Mouse (Mus musculus): ENCODE measurements around the gene Diaph2. TPM values are rescaled to one million over a fixed set of nuclear protein-coding genes. Genes with fewer than 3 reads are reported as not detected.
A peak's percentile ranks its signal among the peaks of the same experiment; 100 is the strongest.

The Diaph2 gene
- polyA plus RNA-seq (2014; fragmentation: Nextera tagmentation; extraction: Ambion mirVana): 3.7 and 3.8 TPM in 2 replicates

- Histone ChIP-seq H3K27ac (ENCODE audit: low read depth, low read length) (no peak within 1 kb of the TSS), H3K36me3 (ENCODE audit: control insufficient read depth, insufficient read depth, low read length) (no peaks in the 10 kb centered on the region), H3K4me3 (ENCODE audit: low read depth, low read length) (peak within 1 kb of the TSS; percentile 47), H3K9me3 (ENCODE audit: control insufficient read depth, low read length) (no peaks in the 10 kb centered on the region), H3K27me3 (ENCODE audit: control insufficient read depth, insufficient read depth, low read length) (no peaks in the 10 kb centered on the region), H3K9ac (ENCODE audit: low read length) (peak within 1 kb of the TSS; percentile 60), H3K4me1 (ENCODE audit: control insufficient read depth, insufficient read depth, low read length) (no peaks in the 10 kb centered on the region), H3K4me2 (ENCODE audit: low read depth) (peak within 1 kb of the TSS; percentile 45)
- 15% methylated on average over 33 of the region's 49 CpGs for WGBS
- ATAC-seq (ENCODE audit: insufficient read depth, low FRiP score, low TSS enrichment): peak; percentile 94
- DNase-seq (ENCODE audit: low spot score): peak; percentile 83
Observed at GRCm38 (mm10) chrX:129749571-129750061, at the start of gene Diaph2. Diaph2 (plus strand) TSS chrX:129749742.

- WGBS: 55% methylated on average over 6 of the region's 6 CpGs
- no peak for DNase-seq (ENCODE audit: low spot score)
Observed at GRCm38 (mm10) chrX:129701634-129702312, 47.8 kb upstream of the Diaph2 start.

GRCm38 (mm10) chrX:129709656-129710055 is 39.9 kb upstream of the Diaph2 start:
- Histone ChIP-seq H3K4me3 (ENCODE audit: low read depth, low read length) (no peak overlapping the region), H3K9ac (ENCODE audit: low read length) (no peak overlapping the region), H3K4me1 (ENCODE audit: control insufficient read depth, insufficient read depth, low read length) (no peaks in the 10 kb centered on the region), H3K27me3 (ENCODE audit: control insufficient read depth, insufficient read depth, low read length) (no peaks in the 10 kb centered on the region), H3K36me3 (ENCODE audit: control insufficient read depth, insufficient read depth, low read length) (no peaks in the 10 kb centered on the region), H3K27ac (ENCODE audit: low read depth, low read length) (no peak overlapping the region), H3K9me3 (ENCODE audit: control insufficient read depth, low read length) (no peaks in the 10 kb centered on the region), H3K4me2 (ENCODE audit: low read depth) (no peak overlapping the region)
- WGBS: 70% methylated on average over 2 of the region's 2 CpGs
- ATAC-seq (ENCODE audit: insufficient read depth, low FRiP score, low TSS enrichment) (no peak), DNase-seq (ENCODE audit: low spot score) (no peak)

More at GRCm38 (mm10) chrX:129701634-129702312, 47.8 kb upstream of the Diaph2 start:
- Histone ChIP-seq H3K4me2 (ENCODE audit: low read depth) (no peak overlapping the region), H3K27ac (ENCODE audit: low read depth, low read length) (no peak overlapping the region), H3K9me3 (ENCODE audit: control insufficient read depth, low read length) (no peaks in the 10 kb centered on the region), H3K36me3 (ENCODE audit: control insufficient read depth, insufficient read depth, low read length) (no peaks in the 10 kb centered on the region), H3K4me3 (ENCODE audit: low read depth, low read length) (no peak overlapping the region), H3K9ac (ENCODE audit: low read length) (no peak overlapping the region), H3K4me1 (ENCODE audit: control insufficient read depth, insufficient read depth, low read length) (no peaks in the 10 kb centered on the region), H3K27me3 (ENCODE audit: control insufficient read depth, insufficient read depth, low read length) (no peaks in the 10 kb centered on the region)
- ATAC-seq (ENCODE audit: insufficient read depth, low FRiP score, low TSS enrichment): no peak

- no peaks in the 10 kb centered on the region for H3K9me3 ChIP-seq (ENCODE audit: control insufficient read depth, low read length)
- no peak overlapping the region for H3K9ac ChIP-seq (ENCODE audit: low read length)
- H3K4me3 ChIP-seq (ENCODE audit: low read depth, low read length): no peak overlapping the region
- no peak for ATAC-seq (ENCODE audit: insufficient read depth, low FRiP score, low TSS enrichment)
- no peak for DNase-seq (ENCODE audit: low spot score)
- 38% methylated on average over 2 of the region's 2 CpGs for WGBS
- H3K4me1 ChIP-seq (ENCODE audit: control insufficient read depth, insufficient read depth, low read length): no peaks in the 10 kb centered on the region
- H3K4me2 ChIP-seq (ENCODE audit: low read depth): no peak overlapping the region
- no peaks in the 10 kb centered on the region for H3K27me3 ChIP-seq (ENCODE audit: control insufficient read depth, insufficient read depth, low read length)
- no peaks in the 10 kb centered on the region for H3K36me3 ChIP-seq (ENCODE audit: control insufficient read depth, insufficient read depth, low read length)
- H3K27ac ChIP-seq (ENCODE audit: low read depth, low read length): no peak overlapping the region
Observed at GRCm38 (mm10) chrX:129728717-129729220, 20.8 kb upstream of the Diaph2 start.

GRCm38 (mm10) chrX:129736562-129736961 is 13.0 kb upstream of the Diaph2 start:
- ATAC-seq (ENCODE audit: insufficient read depth, low FRiP score, low TSS enrichment) (no peak), DNase-seq (ENCODE audit: low spot score) (no peak)
- WGBS: 40% methylated on average over 1 of the region's 1 CpGs
- no peak overlapping the region for H3K4me3 ChIP-seq (ENCODE audit: low read depth, low read length)
- no peak overlapping the region for H3K4me2 ChIP-seq (ENCODE audit: low read depth)
- H3K9me3 ChIP-seq (ENCODE audit: control insufficient read depth, low read length): no peaks in the 10 kb centered on the region
- H3K27me3 ChIP-seq (ENCODE audit: control insufficient read depth, insufficient read depth, low read length): no peaks in the 10 kb centered on the region
- no peaks in the 10 kb centered on the region for H3K4me1 ChIP-seq (ENCODE audit: control insufficient read depth, insufficient read depth, low read length)
- H3K9ac ChIP-seq (ENCODE audit: low read length): no peak overlapping the region
- H3K27ac ChIP-seq (ENCODE audit: low read depth, low read length): no peak overlapping the region
- H3K36me3 ChIP-seq (ENCODE audit: control insufficient read depth, insufficient read depth, low read length): no peaks in the 10 kb centered on the region

- Histone ChIP-seq H3K4me3 (ENCODE audit: low read depth, low read length) (no peak overlapping the region), H3K27ac (ENCODE audit: low read depth, low read length) (no peak overlapping the region), H3K27me3 (ENCODE audit: control insufficient read depth, insufficient read depth, low read length) (no peaks in the 10 kb centered on the region), H3K4me2 (ENCODE audit: low read depth) (no peak overlapping the region), H3K9ac (ENCODE audit: low read length) (no peak overlapping the region), H3K36me3 (ENCODE audit: control insufficient read depth, insufficient read depth, low read length) (no peaks in the 10 kb centered on the region), H3K9me3 (ENCODE audit: control insufficient read depth, low read length) (no peaks in the 10 kb centered on the region), H3K4me1 (ENCODE audit: control insufficient read depth, insufficient read depth, low read length) (no peaks in the 10 kb centered on the region)
- DNase-seq (ENCODE audit: low spot score) (no peak), ATAC-seq (ENCODE audit: insufficient read depth, low FRiP score, low TSS enrichment) (no peak)
Observed at GRCm38 (mm10) chrX:129739226-129739625, 10.3 kb upstream of the Diaph2 start.

- Histone ChIP-seq H3K9ac (ENCODE audit: low read length) (no peak overlapping the region), H3K4me3 (ENCODE audit: low read depth, low read length) (no peak overlapping the region), H3K27ac (ENCODE audit: low read depth, low read length) (no peak overlapping the region), H3K4me1 (ENCODE audit: control insufficient read depth, insufficient read depth, low read length) (no peaks in the 10 kb centered on the region), H3K4me2 (ENCODE audit: low read depth) (no peak overlapping the region), H3K9me3 (ENCODE audit: control insufficient read depth, low read length) (no peaks in the 10 kb centered on the region), H3K27me3 (ENCODE audit: control insufficient read depth, insufficient read depth, low read length) (no peaks in the 10 kb centered on the region), H3K36me3 (ENCODE audit: control insufficient read depth, insufficient read depth, low read length) (no peaks in the 10 kb centered on the region)
- DNase-seq (ENCODE audit: low spot score): no peak
- WGBS: 85% methylated on average over 3 of the region's 3 CpGs
- no peak for ATAC-seq (ENCODE audit: insufficient read depth, low FRiP score, low TSS enrichment)
Observed at GRCm38 (mm10) chrX:129742981-129743380, 6.6 kb upstream of the Diaph2 start.

GRCm38 (mm10) chrX:129745976-129746375 is 3.6 kb upstream of the Diaph2 start:
- Histone ChIP-seq H3K36me3 (ENCODE audit: control insufficient read depth, insufficient read depth, low read length) (no peaks in the 10 kb centered on the region), H3K27ac (ENCODE audit: low read depth, low read length) (no peak overlapping the region), H3K4me3 (ENCODE audit: low read depth, low read length) (no peak overlapping the region), H3K9ac (ENCODE audit: low read length) (no peak overlapping the region), H3K27me3 (ENCODE audit: control insufficient read depth, insufficient read depth, low read length) (no peaks in the 10 kb centered on the region), H3K4me2 (ENCODE audit: low read depth) (no peak overlapping the region), H3K4me1 (ENCODE audit: control insufficient read depth, insufficient read depth, low read length) (no peaks in the 10 kb centered on the region), H3K9me3 (ENCODE audit: control insufficient read depth, low read length) (no peaks in the 10 kb centered on the region)
- no peak for ATAC-seq (ENCODE audit: insufficient read depth, low FRiP score, low TSS enrichment)
- 76% methylated on average over 3 of the region's 3 CpGs for WGBS
- no peak for DNase-seq (ENCODE audit: low spot score)

GRCm38 (mm10) chrX:129749102-129749501 is 440 bp upstream of the Diaph2 start:
- Histone ChIP-seq H3K9ac (ENCODE audit: low read length) (no peak overlapping the region), H3K4me3 (ENCODE audit: low read depth, low read length) (peak overlapping the region; percentile 47), H3K27ac (ENCODE audit: low read depth, low read length) (no peak overlapping the region), H3K27me3 (ENCODE audit: control insufficient read depth, insufficient read depth, low read length) (no peaks in the 10 kb centered on the region), H3K36me3 (ENCODE audit: control insufficient read depth, insufficient read depth, low read length) (no peaks in the 10 kb centered on the region), H3K4me1 (ENCODE audit: control insufficient read depth, insufficient read depth, low read length) (no peaks in the 10 kb centered on the region), H3K9me3 (ENCODE audit: control insufficient read depth, low read length) (no peaks in the 10 kb centered on the region), H3K4me2 (ENCODE audit: low read depth) (no peak overlapping the region)
- WGBS: 22% methylated on average over 1 of the region's 1 CpGs
- ATAC-seq (ENCODE audit: insufficient read depth, low FRiP score, low TSS enrichment) (no peak), DNase-seq (ENCODE audit: low spot score) (no peak)

Measured in neural tube, embryonic 11.5 days (tissue).